Mouse (Mus musculus) forebrain, embryonic 11.5 days (tissue): ENCODE results near the gene Colq. TPM values are rescaled to one million over a fixed set of nuclear protein-coding genes. Genes with fewer than 3 reads are reported as not detected.

Experiments used
- ATAC-seq: fragments of 200-750 bp; cut with Nextera tagmentation; replicated peaks from 2 replicates; pipeline ENCODE4 v1.8.0; 2017; ENCODE audit warnings: moderate TSS enrichment; ENCODE audit not compliant: low FRiP score
- DNase-seq: peaks from one replicate; pipeline ENCODE4 v3.0.0-alpha.2; 2017; ENCODE audit warnings: low spot score
- H3K27ac ChIP-seq: fragments of 300-500 bp; sonication (generic); 2 replicates; pipeline ENCODE4 v1.5.1; 2014; ENCODE audit warnings: low read depth, low read length
- H3K27me3 ChIP-seq: fragments of 300-500 bp; sonication (generic); 2 replicates; pipeline ENCODE4 v1.6.1; 2014; ENCODE audit warnings: mild to moderate bottlenecking, low read length, mixed read lengths; ENCODE audit not compliant: control insufficient read depth, insufficient read depth
- H3K36me3 ChIP-seq: fragments of 300-500 bp; sonication (generic); 2 replicates; pipeline ENCODE4 v1.6.1; 2014; ENCODE audit warnings: mild to moderate bottlenecking, low read length, moderate library complexity, mixed read lengths; ENCODE audit not compliant: control insufficient read depth, insufficient read depth
- H3K4me1 ChIP-seq: fragments of 300-500 bp; sonication (generic); replicated peaks from 2 replicates; pipeline ENCODE4 v1.6.1; 2014; ENCODE audit warnings: low read length, mixed read lengths; ENCODE audit not compliant: control insufficient read depth, insufficient read depth
- H3K4me2 ChIP-seq: fragments of 300-500 bp; sonication (generic); 2 replicates; pipeline ENCODE4 v1.6.1; 2014; ENCODE audit warnings: low read depth, mild to moderate bottlenecking, low read length, moderate library complexity, mixed read lengths; ENCODE audit not compliant: severe bottlenecking
- H3K4me3 ChIP-seq: fragments of 300-500 bp; sonication (generic); 2 replicates; pipeline ENCODE4 v1.5.1; 2014; ENCODE audit warnings: low read depth, low read length
- H3K9ac ChIP-seq: fragments of 300-500 bp; sonication (generic); 2 replicates; pipeline ENCODE4 v1.6.1; 2014; ENCODE audit warnings: low read length
- H3K9me3 ChIP-seq: fragments of 300-500 bp; sonication (generic); 2 replicates; pipeline ENCODE4 v1.6.1; 2016; ENCODE audit warnings: low read length, mixed read lengths; ENCODE audit not compliant: control insufficient read depth
- WGBS: fragments of 180-500 bp; shearing (Covaris S2); extraction: QIAGEN DNeasy Blood & Tissue Kit; methylation state at CpG from one replicate; pipeline ENCODE4 v1.1.7; 2014; 5-methylcytosine and 5-hydroxymethylcytosine counted together
- polyA plus RNA-seq: library from polyadenylated mRNA; unstranded; fragments of >200 nt; fragmentation: Nextera tagmentation; extraction: Ambion mirVana; gene quantifications from 2 replicates; pipeline ENCODE4 v1.2.1, GENCODE M21; 2014

Gene Colq
- polyA plus RNA-seq, 1 experiment from 2014 or later = not detected

- Histone ChIP-seq H3K36me3 (no peaks in the 10 kb centered on the region), H3K27ac (no peak overlapping the region), H3K9me3 (no peaks in the 10 kb centered on the region), H3K4me2 (no peak overlapping the region), H3K27me3 (no peaks in the 10 kb centered on the region), H3K4me1 (no peaks in the 10 kb centered on the region), H3K4me3 (no peak overlapping the region), H3K9ac (no peak overlapping the region)
- ATAC-seq = no peak
- 79% methylated on average over 9 of the region's 9 CpGs for WGBS
- no peak for DNase-seq
Observed at GRCm38 (mm10) chr14:31556526-31557260, 34.5 kb downstream of the Colq start.

GRCm38 (mm10) chr14:31555963-31556434 is 35.1 kb downstream of the Colq start:
- H3K9me3 ChIP-seq = no peaks in the 10 kb centered on the region
- H3K36me3 ChIP-seq = no peaks in the 10 kb centered on the region
- H3K4me3 ChIP-seq = no peak overlapping the region
- no peak overlapping the region for H3K9ac ChIP-seq
- H3K4me2 ChIP-seq = no peak overlapping the region
- WGBS = 83% methylated on average over 14 of the region's 14 CpGs
- H3K4me1 ChIP-seq = no peaks in the 10 kb centered on the region
- no peak overlapping the region for H3K27ac ChIP-seq
- no peak for DNase-seq
- no peak for ATAC-seq
- H3K27me3 ChIP-seq = no peaks in the 10 kb centered on the region

GRCm38 (mm10) chr14:31555021-31555420 is 36.1 kb downstream of the Colq start:
- Histone ChIP-seq H3K4me3 (no peak overlapping the region), H3K9ac (no peak overlapping the region), H3K4me2 (no peak overlapping the region), H3K27me3 (no peaks in the 10 kb centered on the region), H3K36me3 (no peaks in the 10 kb centered on the region), H3K9me3 (no peaks in the 10 kb centered on the region), H3K27ac (no peak overlapping the region), H3K4me1 (no peaks in the 10 kb centered on the region)
- 93% methylated on average over 7 of the region's 7 CpGs for WGBS
- DNase-seq = no peak
- ATAC-seq = no peak

- no peak overlapping the region for H3K27ac ChIP-seq
Observed at GRCm38 (mm10) chr14:31543885-31544442, 47.2 kb downstream of the Colq start.

GRCm38 (mm10) chr14:31537298-31537697 is 53.8 kb downstream of the Colq start:
- Histone ChIP-seq H3K36me3 (no peaks in the 10 kb centered on the region), H3K9ac (no peak overlapping the region), H3K27ac (no peak overlapping the region), H3K4me1 (no peaks in the 10 kb centered on the region), H3K4me3 (no peak overlapping the region), H3K9me3 (no peaks in the 10 kb centered on the region), H3K4me2 (no peak overlapping the region), H3K27me3 (no peaks in the 10 kb centered on the region)
- ATAC-seq = no peak
- no peak for DNase-seq
- 80% methylated on average over 6 of the region's 6 CpGs for WGBS

More at GRCm38 (mm10) chr14:31543885-31544442, 47.2 kb downstream of the Colq start:
- Histone ChIP-seq H3K4me1 (no peaks in the 10 kb centered on the region), H3K27me3 (no peaks in the 10 kb centered on the region), H3K9me3 (no peaks in the 10 kb centered on the region), H3K4me3 (no peak overlapping the region), H3K36me3 (no peaks in the 10 kb centered on the region), H3K4me2 (no peak overlapping the region), H3K9ac (no peak overlapping the region)
- WGBS = 84% methylated on average over 11 of the region's 11 CpGs
- no peak for DNase-seq
- no peak for ATAC-seq

- Histone ChIP-seq H3K27ac (no peak overlapping the region), H3K4me2 (no peak overlapping the region), H3K27me3 (no peaks in the 10 kb centered on the region), H3K4me3 (no peak overlapping the region), H3K9me3 (no peaks in the 10 kb centered on the region), H3K36me3 (no peaks in the 10 kb centered on the region), H3K4me1 (no peaks in the 10 kb centered on the region), H3K9ac (no peak overlapping the region)
- DNase-seq (no peak), ATAC-seq (no peak)
- WGBS = 68% methylated on average over 3 of the region's 3 CpGs
Observed at GRCm38 (mm10) chr14:31532656-31533055, 58.5 kb downstream of the Colq start.

- Histone ChIP-seq H3K4me2 (no peak overlapping the region), H3K9me3 (no peaks in the 10 kb centered on the region), H3K4me3 (no peak overlapping the region), H3K4me1 (no peaks in the 10 kb centered on the region), H3K9ac (no peak overlapping the region), H3K36me3 (no peaks in the 10 kb centered on the region), H3K27me3 (no peaks in the 10 kb centered on the region), H3K27ac (no peak overlapping the region)
- ATAC-seq = no peak
- no peak for DNase-seq
- WGBS = 74% methylated on average over 12 of the region's 12 CpGs
Observed at GRCm38 (mm10) chr14:31531506-31532148, 59.5 kb downstream of the Colq start.

GRCm38 (mm10) chr14:31530847-31531246 is 60.3 kb downstream of the Colq start:
- Histone ChIP-seq H3K9me3 (no peaks in the 10 kb centered on the region), H3K9ac (no peak overlapping the region), H3K27me3 (no peaks in the 10 kb centered on the region), H3K4me2 (no peak overlapping the region), H3K4me3 (no peak overlapping the region), H3K4me1 (no peaks in the 10 kb centered on the region), H3K36me3 (no peaks in the 10 kb centered on the region), H3K27ac (no peak overlapping the region)
- DNase-seq = no peak
- no peak for ATAC-seq
- WGBS = 86% methylated on average over 4 of the region's 4 CpGs
